24 mouse cellular contexts compared by ENCODE assay signal in the genomic region with DNA sequence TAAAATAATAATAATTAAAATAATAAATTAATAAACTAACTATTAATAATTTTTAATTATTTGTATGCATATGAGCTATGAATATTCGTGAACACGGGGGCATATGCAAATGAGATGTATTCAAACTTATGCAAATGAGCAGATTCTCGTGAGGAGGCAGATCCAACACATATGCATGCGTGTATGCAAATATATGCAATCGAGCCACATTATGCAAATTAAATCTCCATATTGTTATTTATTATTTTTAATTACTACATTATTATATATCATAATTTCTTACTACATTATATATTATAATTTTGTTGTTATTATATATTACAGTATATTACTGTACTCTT. TPM values are rescaled to one million over a fixed set of nuclear protein-coding genes. Genes with fewer than 3 reads are reported as not detected.
A peak's percentile ranks its signal among the peaks of the same experiment; 100 is the strongest.
DNase-seq lines count a peak whose midpoint lies in the region; ATAC-seq and TF ChIP-seq lines count a peak whose summit lies in the region.
"Had no signal": no experiment of that assay in that cellular context is flagged by ENCODE, and none has a peak within 500 bp of the region (broad histone marks: within the 10 kb centered on the region; RNA-seq: fewer than 3 reads in every experiment).

No protein-coding gene starts in this region.

- H3K9me3 ChIP-seq in forebrain, embryonic 13.5 days (replicated peaks): no peaks in the 10 kb centered on the region
- peaks cover 3% of the 10 kb centered on the region; the same call in 1 of the 2 replicates for H3K9me3 ChIP-seq in forebrain, embryonic 10.5 days
- no peaks in the 10 kb centered on the region; the same call in 1 of the 2 replicates for H3K9me3 ChIP-seq in midbrain, embryonic 11.5 days (ENCODE audit: control insufficient read depth, low read length)
- no peaks in the 10 kb centered on the region for H3K9me3 ChIP-seq in midbrain, embryonic 16.5 days (replicated peaks; ENCODE audit: control insufficient read depth, low read length, poor library complexity, severe bottlenecking)
- no peaks in the 10 kb centered on the region for H3K9me3 ChIP-seq in neural tube, embryonic 12.5 days
- H3K9me3 ChIP-seq in liver, postnatal 0 days (ENCODE audit: low read length): no peaks in the 10 kb centered on the region
- H3K9me3 ChIP-seq: embryonic facial prominence, embryonic 15.5 days; heart, embryonic 12.5 days had no signal

- no peak overlapping the region for H3K27ac ChIP-seq in forebrain, embryonic 13.5 days
- no peak overlapping the region for H3K27ac ChIP-seq in forebrain, embryonic 10.5 days
- no peak overlapping the region for H3K27ac ChIP-seq in midbrain, embryonic 11.5 days (ENCODE audit: low read depth, low read length)
- H3K27ac ChIP-seq in midbrain, embryonic 16.5 days (ENCODE audit: low read length): no peak overlapping the region
- H3K27ac ChIP-seq in neural tube, embryonic 12.5 days: no peak overlapping the region
- no peak overlapping the region for H3K27ac ChIP-seq in liver, postnatal 0 days (ENCODE audit: low read depth)
- H3K27ac ChIP-seq: embryonic facial prominence, embryonic 15.5 days; gastrocnemius, adult 2 months had no signal

- no peak overlapping the region for H3K4me3 ChIP-seq in forebrain, embryonic 13.5 days
- H3K4me3 ChIP-seq in forebrain, embryonic 10.5 days: no peak overlapping the region
- H3K4me3 ChIP-seq in midbrain, embryonic 11.5 days (ENCODE audit: low read depth, low read length): no peak overlapping the region
- no peak overlapping the region for H3K4me3 ChIP-seq in midbrain, embryonic 16.5 days (ENCODE audit: low read depth, low read length)
- H3K4me3 ChIP-seq in neural tube, embryonic 12.5 days: no peak overlapping the region
- no peak overlapping the region for H3K4me3 ChIP-seq in liver, postnatal 0 days (ENCODE audit: low read depth, low read length)
- H3K4me3 ChIP-seq: embryonic facial prominence, embryonic 15.5 days; erythroblast, embryonic 14.5 days; gastrocnemius, adult 2 months; heart, embryonic 12.5 days had no signal

- no peaks in the 10 kb centered on the region for H3K27me3 ChIP-seq in forebrain, embryonic 13.5 days
- H3K27me3 ChIP-seq in forebrain, embryonic 10.5 days (ENCODE audit: poor library complexity, severe bottlenecking): no peaks in the 10 kb centered on the region
- no peaks in the 10 kb centered on the region for H3K27me3 ChIP-seq in midbrain, embryonic 11.5 days (ENCODE audit: control insufficient read depth, insufficient read depth, low read length)
- no peaks in the 10 kb centered on the region for H3K27me3 ChIP-seq in midbrain, embryonic 16.5 days (ENCODE audit: control insufficient read depth, insufficient read depth, low read depth, low read length)
- no peaks in the 10 kb centered on the region for H3K27me3 ChIP-seq in neural tube, embryonic 12.5 days (replicated peaks)
- H3K27me3 ChIP-seq in liver, postnatal 0 days (ENCODE audit: insufficient read depth, low read length): no peaks in the 10 kb centered on the region
- H3K27me3 ChIP-seq: embryonic facial prominence, embryonic 15.5 days; heart, embryonic 12.5 days had no signal

- H3K4me1 ChIP-seq in forebrain, embryonic 13.5 days: no peaks in the 10 kb centered on the region
- H3K4me1 ChIP-seq in forebrain, embryonic 10.5 days: no peaks in the 10 kb centered on the region
- no peaks in the 10 kb centered on the region for H3K4me1 ChIP-seq in midbrain, embryonic 11.5 days (ENCODE audit: control insufficient read depth, insufficient read depth, low read length)
- no peaks in the 10 kb centered on the region for H3K4me1 ChIP-seq in midbrain, embryonic 16.5 days (ENCODE audit: control insufficient read depth, insufficient read depth, low read length)
- H3K4me1 ChIP-seq in neural tube, embryonic 12.5 days: no peaks in the 10 kb centered on the region
- H3K4me1 ChIP-seq in liver, postnatal 0 days (ENCODE audit: insufficient read depth): no peaks in the 10 kb centered on the region
- H3K4me1 ChIP-seq: embryonic facial prominence, embryonic 15.5 days; heart, embryonic 12.5 days had no signal

- peaks cover 4% of the 10 kb centered on the region; the same call in 1 of the 2 replicates for H3K36me3 ChIP-seq in forebrain, embryonic 13.5 days (ENCODE audit: poor library complexity, severe bottlenecking)
- peaks cover 5% of the 10 kb centered on the region for H3K36me3 ChIP-seq in forebrain, embryonic 10.5 days (replicated peaks)
- no peaks in the 10 kb centered on the region for H3K36me3 ChIP-seq in midbrain, embryonic 11.5 days (ENCODE audit: control insufficient read depth, insufficient read depth, low read length)
- 0 out of 2 replicates have a peak, but pooled peaks cover 3% of the 10 kb centered on the region for H3K36me3 ChIP-seq in midbrain, embryonic 16.5 days (ENCODE audit: control insufficient read depth, insufficient read depth, low read length)
- H3K36me3 ChIP-seq in neural tube, embryonic 12.5 days: no peaks in the 10 kb centered on the region
- no peaks in the 10 kb centered on the region for H3K36me3 ChIP-seq in liver, postnatal 0 days (replicated peaks; ENCODE audit: insufficient read depth, low read length)
- H3K36me3 ChIP-seq: embryonic facial prominence, embryonic 15.5 days had no signal

- TF ChIP-seq EP300 in liver, postnatal 0 days (IDR thresholded peaks at IDR 0.05; ENCODE audit: low read depth): no peak

- 81% methylated on average over 5 of the region's 5 CpGs for WGBS in forebrain, embryonic 13.5 days
- 92% methylated on average over 5 of the region's 5 CpGs for WGBS in forebrain, embryonic 10.5 days
- WGBS in midbrain, embryonic 11.5 days: 91% methylated on average over 5 of the region's 5 CpGs
- 76% methylated on average over 5 of the region's 5 CpGs for WGBS in midbrain, embryonic 16.5 days
- WGBS in neural tube, embryonic 12.5 days: 88% methylated on average over 5 of the region's 5 CpGs
- 89% methylated on average over 5 of the region's 5 CpGs for WGBS in liver, postnatal 0 days (ENCODE audit: insufficient replicate concordance)

- no peak for TF ChIP-seq CTCF in liver, postnatal 0 days (IDR thresholded peaks at IDR 0.05; ENCODE audit: low read depth)

- DNase-seq in forebrain, embryonic 10.5 days (ENCODE audit: extremely low spot score, low spot score): no peak
- DNase-seq in midbrain, embryonic 11.5 days (ENCODE audit: low spot score, missing footprints): no peak
- DNase-seq in neural tube, embryonic 10.5 days (ENCODE audit: extremely low spot score, low spot score): no peak
- no peak for DNase-seq in liver, postnatal 0 days
- DNase-seq: adrenal gland, adult 8-10 months; adrenal gland, postnatal 36 days; cerebellum, adult 11 months; cerebellum, adult 8-10 months; cerebellum, postnatal 14 days; embryo, embryonic 11 days; gastrocnemius, adult 2 months; gastrocnemius, postnatal 25 days had no signal

- ATAC-seq in forebrain, embryonic 13.5 days: peak; percentile 85
- peak; percentile 50; the same call in 1 of the 2 replicates for ATAC-seq in midbrain, embryonic 11.5 days (ENCODE audit: low FRiP score)
- no peak for ATAC-seq in midbrain, embryonic 16.5 days
- 0 out of 2 replicates have a peak, but pooled peaks have one; percentile 44 for ATAC-seq in neural tube, embryonic 12.5 days (ENCODE audit: low FRiP score, low read depth)
- no peak for ATAC-seq in liver, postnatal 0 days

- H3K9ac ChIP-seq in forebrain, embryonic 13.5 days: no peak overlapping the region
- no peak overlapping the region for H3K9ac ChIP-seq in midbrain, embryonic 11.5 days (ENCODE audit: low read length)
- no peak overlapping the region for H3K9ac ChIP-seq in midbrain, embryonic 16.5 days (ENCODE audit: low read depth, low read length)
- H3K9ac ChIP-seq in neural tube, embryonic 12.5 days: no peak overlapping the region
- H3K9ac ChIP-seq in liver, postnatal 0 days (replicated peaks): no peak overlapping the region
- H3K9ac ChIP-seq: embryonic facial prominence, embryonic 15.5 days; heart, embryonic 12.5 days had no signal

- no peak overlapping the region for H3K4me2 ChIP-seq in forebrain, embryonic 13.5 days
- no peak overlapping the region for H3K4me2 ChIP-seq in midbrain, embryonic 11.5 days
- H3K4me2 ChIP-seq in midbrain, embryonic 16.5 days (ENCODE audit: low read length): no peak overlapping the region
- no peak overlapping the region for H3K4me2 ChIP-seq in neural tube, embryonic 12.5 days (replicated peaks)
- H3K4me2 ChIP-seq in liver, postnatal 0 days (ENCODE audit: low read depth, low read length): no peak overlapping the region
- H3K4me2 ChIP-seq: embryonic facial prominence, embryonic 15.5 days; heart, embryonic 12.5 days had no signal

RNA-seq across cellular contexts. Expression of a gene that starts 21.8 kb away (rescaled TPM):
- not detected in 2 replicates for polyA plus RNA-seq in forebrain, embryonic 13.5 days (2015; fragmentation: Nextera tagmentation; extraction: Ambion mirVana)
- polyA plus RNA-seq in forebrain, embryonic 10.5 days (2016; fragmentation: Nextera tagmentation; extraction: Ambion mirVana): not detected in 2 replicates
- polyA plus RNA-seq in midbrain, embryonic 11.5 days (2014; fragmentation: Nextera tagmentation; extraction: Ambion mirVana): not detected in 2 replicates
- not detected in 2 replicates for polyA plus RNA-seq in midbrain, embryonic 16.5 days (2015; fragmentation: Nextera tagmentation; extraction: Ambion mirVana)
- polyA plus RNA-seq in neural tube, embryonic 12.5 days (2016; fragmentation: Nextera tagmentation; extraction: Ambion mirVana): not detected in 2 replicates
- polyA plus RNA-seq in liver, postnatal 0 days (2015; fragmentation: Nextera tagmentation; extraction: Ambion mirVana): 0.39 and 0.49 TPM in 2 replicates
- polyA plus RNA-seq: C2C12; embryonic facial prominence, embryonic 11.5 days; embryonic facial prominence, embryonic 15.5 days; erythroblast, embryonic 14.5 days; heart, embryonic 12.5 days; heart, embryonic 16.5 days; hindbrain, embryonic 11.5 days; hindbrain, embryonic 16.5 days; inflammation-experienced regulatory T-cells, adult 6 months had no signal

RNA-seq across cellular contexts. Expression of a gene that starts 53.3 kb away (rescaled TPM):
- 70.5 and 77.7 TPM in 2 replicates for polyA plus RNA-seq in forebrain, embryonic 13.5 days (2015; fragmentation: Nextera tagmentation; extraction: Ambion mirVana)
- polyA plus RNA-seq in forebrain, embryonic 10.5 days (2016; fragmentation: Nextera tagmentation; extraction: Ambion mirVana): 76.2 and 80.0 TPM in 2 replicates
- 79.1 and 82.5 TPM in 2 replicates for polyA plus RNA-seq in midbrain, embryonic 11.5 days (2014; fragmentation: Nextera tagmentation; extraction: Ambion mirVana)
- 48.9 and 55.1 TPM in 2 replicates for polyA plus RNA-seq in midbrain, embryonic 16.5 days (2015; fragmentation: Nextera tagmentation; extraction: Ambion mirVana)
- polyA plus RNA-seq in neural tube, embryonic 12.5 days (2016; fragmentation: Nextera tagmentation; extraction: Ambion mirVana): 53.0 and 55.5 TPM in 2 replicates
- 11.7 and 11.9 TPM in 2 replicates for polyA plus RNA-seq in liver, postnatal 0 days (2015; fragmentation: Nextera tagmentation; extraction: Ambion mirVana)

Comparison
In these comparisons a context has a peak if more than half of its experiments do, and no peak if none do; other contexts are left out.
1. ATAC-seq: peak in forebrain, embryonic 13.5 days (single experiment), midbrain, embryonic 11.5 days (single experiment) and neural tube, embryonic 12.5 days (single experiment); none in midbrain, embryonic 16.5 days (single experiment) and liver, postnatal 0 days (single experiment).